Mouse (Mus musculus): ENCODE measurements around the gene Lemd2.
"Not testable (repeated sequence)": the region's sequence is repeated elsewhere in the genome, so short reads cannot be mapped to it uniquely, and the experiment has no call there.

Lemd2 gene

DNA sequence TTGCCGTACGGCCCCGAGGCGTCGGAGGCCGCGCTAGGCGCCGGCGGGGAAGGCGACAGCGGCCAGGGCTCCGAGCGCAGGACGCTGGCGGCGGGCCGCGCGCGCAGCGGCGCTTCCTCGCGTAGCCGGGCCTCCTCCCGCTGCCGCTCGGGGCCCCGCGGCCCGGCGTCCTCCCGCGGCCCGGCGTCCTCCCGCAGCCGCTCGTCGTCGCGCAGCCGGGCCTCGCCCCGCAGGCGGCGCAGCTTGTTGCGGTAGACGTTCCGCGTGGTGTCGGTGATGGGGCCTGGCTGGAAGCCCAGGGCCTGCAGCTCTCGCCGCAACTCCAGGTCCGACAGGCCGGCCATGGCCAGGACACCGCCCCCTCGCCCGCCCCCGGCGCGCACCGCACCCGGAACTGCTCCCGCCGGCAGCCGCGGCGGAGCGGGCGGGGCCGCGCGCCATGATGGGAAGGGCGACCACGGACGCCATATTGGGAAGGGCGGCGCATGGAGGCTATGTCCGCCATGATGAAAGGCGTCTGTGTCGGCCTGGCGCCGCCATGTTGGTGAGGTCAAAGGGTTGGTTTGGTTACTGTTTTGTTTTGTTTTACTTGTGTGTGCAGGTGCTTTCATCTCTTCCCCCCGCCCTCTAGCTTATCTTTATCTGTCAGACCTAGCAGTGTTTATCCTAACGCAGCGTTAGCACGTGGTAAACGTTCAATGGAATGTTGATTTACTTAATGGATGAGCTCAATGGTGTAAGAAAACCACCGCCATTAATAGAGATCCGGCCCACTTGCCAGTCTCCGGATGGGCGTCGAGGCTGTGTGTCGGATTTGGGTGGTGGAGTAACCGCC is at the start of gene Lemd2:
TSS of gene Lemd2 (minus strand) at position 395 of the 835 bp plus-strand sequence.
- peak; percentile 96 for DNase-seq

DNA sequence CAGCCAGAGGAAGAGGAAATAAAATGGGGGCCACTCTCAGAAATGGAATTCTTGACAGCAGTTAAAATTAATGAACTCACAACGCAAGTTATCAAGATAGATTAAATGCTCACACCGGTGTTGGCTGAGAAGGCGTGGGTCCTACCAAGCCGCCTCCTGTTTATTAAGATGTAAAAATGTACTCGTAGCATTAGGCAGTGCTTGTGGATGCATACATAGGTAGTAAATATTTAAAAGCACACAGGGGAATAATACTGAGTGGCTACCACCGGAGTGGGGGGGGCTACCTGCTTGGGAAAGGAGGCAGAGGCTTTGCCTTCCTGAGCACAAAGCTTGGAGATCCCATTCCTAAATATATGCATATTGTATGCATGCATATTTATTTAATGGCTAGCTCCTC is 46.9 kb upstream of the Lemd2 start:
- no peak for DNase-seq

DNA sequence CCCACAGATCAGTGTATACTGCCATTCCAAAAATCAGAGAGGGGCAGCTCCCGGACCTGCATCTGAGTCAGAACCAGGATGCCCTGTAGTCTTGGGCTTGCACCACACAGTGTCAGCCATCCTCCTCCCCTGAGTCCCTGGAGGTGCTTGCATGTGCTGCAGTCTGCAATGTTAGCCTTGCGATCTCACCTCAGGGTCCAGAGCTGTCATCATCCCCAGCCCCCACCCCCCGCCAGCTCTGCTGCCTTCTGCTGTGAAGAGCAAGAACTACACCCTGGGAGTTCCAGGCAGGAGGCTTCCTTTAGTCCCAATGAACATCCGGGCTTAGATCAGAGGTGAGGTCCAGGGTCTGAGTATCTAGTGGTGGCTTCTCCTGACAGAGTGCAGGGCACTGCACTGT is 46.2 kb upstream of the Lemd2 start:
- DNase-seq: no peak

DNA sequence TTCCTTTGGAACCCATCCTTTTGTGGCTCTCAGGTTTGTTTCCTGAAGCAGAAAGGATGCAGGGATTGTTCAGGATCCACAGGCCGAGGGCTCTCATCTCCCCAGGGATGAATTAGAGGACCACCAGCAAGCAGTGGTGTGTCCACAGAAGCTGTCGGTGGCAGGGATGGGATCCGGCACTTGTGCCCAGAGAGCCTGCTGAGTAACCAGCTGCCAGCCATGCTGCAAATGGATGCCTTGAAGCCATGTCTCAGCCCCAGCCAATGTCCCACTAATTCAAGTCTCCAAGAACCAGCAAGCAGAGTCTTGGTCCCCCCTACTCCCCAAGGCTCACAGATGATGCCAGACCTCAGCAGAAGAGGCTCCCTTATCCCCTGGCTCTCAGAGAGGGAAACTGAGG is 44.8 kb upstream of the Lemd2 start:
- no peak for DNase-seq

DNA sequence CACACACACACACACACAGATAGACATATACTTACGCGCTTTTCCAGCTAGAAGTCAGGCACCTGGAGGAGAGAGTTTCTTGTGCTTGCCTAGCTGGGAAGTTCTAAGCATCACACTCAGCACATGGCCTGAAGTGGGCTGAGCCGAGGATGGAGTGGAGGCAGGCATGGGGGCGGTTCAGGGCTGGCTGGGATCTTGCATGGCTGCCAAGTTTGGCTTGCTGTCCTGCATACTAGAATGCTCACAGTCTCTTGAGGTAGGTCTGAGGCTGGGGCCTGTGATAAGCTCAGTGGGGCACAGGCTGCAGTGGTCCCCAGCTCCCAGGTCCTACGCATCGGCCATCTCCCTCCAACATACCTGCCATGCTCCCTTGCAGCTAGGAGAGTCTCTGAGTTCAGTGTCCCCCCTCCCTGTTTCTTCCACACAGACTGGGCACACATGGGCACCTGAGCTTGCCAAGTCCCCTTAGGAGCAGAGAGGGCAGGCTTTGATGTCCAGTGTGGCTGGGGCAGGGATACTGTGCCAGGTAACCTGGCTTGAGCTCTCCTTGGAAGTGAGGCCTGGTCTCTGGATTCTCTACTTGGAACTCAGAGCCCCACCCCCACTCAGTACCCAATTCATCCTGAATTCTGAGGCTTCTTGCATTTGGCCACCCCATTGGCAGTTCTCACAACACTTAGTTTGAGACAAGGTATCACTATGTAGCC is 43.6 kb upstream of the Lemd2 start:
- peak; percentile 91 for DNase-seq

DNA sequence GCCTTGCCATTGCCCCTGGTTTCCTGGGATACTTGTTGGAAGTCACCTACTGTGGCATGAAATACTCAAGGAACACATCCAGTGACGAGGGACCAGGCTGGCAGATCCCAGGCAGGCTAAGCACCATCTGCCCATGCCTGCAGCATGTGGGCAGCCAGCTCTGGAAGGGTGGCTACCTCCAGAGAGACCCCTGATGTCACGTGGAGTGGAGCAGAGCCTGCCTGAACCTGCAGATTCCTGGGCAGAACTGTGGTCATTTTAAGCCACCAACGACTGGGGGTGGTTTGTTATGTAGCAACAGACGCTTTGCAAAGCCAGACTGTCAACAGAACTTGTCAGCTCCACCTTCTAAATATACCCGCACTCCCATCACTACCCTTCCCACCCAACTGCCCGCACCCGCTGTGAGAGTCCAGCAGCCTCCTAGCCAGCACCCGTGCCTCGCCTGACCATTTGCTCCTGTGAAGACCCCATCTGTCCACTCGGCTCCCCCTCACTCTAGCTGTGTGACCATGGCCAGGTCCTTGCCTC is 41.6 kb upstream of the Lemd2 start:
- DNase-seq: peak; percentile 71

DNA sequence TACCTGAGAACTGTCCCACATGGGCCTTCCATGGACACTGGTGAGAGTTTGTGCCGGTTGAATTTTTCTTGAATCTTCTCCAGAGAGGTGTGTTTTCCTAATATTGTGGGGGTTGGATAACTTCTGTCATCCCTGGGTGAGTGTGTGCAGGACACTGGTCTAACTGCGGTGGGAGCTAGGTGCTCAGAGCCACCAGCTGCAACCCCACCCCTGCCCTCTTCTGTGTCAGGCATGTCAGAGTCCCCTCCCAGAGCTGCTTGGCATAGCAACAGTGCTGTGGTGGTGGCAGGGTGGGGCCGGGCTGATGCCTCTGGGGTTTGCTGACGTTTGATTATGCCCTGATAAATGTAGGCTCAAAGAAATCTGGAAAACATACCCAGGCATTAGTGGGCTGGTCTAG is 40.6 kb upstream of the Lemd2 start:
- no peak for DNase-seq

DNA sequence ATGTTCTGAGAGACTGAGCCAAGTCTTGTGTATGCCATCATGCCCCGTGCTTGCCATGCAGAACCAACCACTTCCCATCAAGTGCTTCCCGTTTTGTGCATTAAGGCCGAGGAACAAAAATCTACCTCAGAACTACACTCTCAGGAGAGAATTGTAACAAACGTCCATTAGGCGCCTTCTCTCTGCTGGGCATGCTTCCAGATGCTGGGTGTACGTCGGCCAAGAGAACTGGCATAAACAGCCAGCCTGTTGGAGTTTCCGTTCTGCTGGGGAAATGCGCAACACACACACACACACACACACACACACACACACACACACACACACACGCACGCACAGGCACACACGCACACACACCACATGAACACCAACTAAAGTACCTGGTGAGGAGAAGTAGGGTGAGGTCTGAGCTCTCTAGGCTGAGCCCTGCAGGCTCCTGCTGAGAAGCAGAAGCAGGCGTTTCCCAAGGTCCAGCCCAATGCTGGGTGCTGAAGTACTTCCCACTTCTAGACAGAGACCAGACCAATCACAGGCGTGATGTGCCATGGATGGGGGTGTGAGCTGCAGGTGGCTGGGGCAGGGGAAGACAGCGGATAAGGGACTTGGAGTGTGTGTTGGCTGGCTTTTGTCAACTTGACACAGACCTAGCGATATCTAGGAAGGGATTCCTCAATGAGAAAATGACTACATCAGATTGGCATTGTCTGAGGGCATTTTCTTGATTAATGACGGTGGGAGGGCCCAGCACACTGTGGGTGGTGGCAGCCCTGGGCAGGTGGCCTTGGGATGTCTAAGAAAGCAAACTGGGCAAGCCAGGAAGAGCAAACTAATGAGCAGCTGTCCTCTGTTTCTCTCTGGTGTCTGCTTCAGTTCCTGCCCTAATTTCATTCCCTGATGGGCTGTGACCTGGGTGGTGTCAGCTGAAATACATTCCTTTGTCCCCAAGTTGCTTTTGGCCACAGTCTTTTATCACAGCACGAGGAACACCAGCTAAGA is 38.2 kb upstream of the Lemd2 start:
- DNase-seq: peak; percentile 87

DNA sequence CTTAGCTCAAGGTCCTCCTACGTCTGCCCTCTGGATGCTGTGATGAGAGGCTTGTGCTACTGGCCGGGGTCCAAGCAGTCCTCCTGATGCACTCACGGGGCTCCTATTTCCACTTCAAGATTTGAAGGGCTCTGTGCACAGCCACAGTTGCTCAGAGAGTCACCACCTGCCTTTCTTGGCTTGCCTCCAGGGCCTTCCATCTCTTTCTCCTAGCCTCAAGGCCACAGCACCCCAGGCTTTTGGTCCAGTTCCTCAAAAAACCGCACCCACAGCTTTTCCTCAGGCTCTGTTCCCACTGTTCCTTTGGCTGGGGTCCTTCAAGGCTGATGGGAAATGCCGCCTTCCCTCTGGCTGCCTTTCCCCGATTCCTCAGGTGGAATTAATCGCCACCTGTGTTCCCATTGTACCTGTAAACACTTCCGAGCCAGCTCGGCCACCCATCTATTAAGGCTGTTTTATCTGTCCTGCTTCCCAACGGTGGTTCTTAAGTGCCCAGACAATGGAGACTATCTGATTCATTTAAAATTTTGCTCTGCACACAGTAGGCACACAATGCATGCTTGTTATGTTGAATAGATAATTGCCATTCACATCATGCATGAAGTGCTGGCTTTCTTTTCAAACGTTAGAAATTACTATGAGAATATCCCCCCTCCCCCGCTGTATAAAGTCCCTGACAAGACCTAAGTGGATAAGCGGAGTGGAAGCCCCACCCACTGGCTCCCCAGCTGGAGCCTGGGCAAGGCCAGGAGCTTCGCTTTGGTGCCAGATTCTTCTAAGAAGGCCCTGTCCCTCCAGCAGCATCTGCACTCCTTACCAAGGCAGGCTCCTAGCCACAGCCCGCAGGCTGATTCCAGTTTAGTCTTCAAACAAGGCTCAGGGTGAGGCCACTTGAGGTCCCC is 36.5 kb upstream of the Lemd2 start:
- DNase-seq: peak; percentile 63

DNA sequence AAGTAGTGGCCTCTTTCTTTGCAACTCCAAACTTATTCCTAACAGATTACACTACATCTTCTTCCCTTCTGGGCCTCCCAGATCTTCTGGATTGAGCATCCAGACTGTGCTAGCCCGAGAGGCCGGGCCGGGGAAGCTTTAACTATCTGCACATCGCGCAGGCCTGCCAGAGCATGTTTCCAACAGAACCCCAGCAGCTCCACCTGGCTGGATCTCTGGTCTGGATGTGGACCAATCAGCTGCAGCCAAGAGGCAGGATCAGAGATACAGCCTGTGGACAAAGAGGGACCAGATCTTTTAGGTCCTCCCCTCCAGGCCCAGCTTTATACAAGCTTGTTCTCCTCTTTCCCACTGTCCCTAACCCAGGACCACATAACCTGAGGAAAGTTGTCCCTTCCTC is 35.7 kb upstream of the Lemd2 start:
- DNase-seq: no peak

DNA sequence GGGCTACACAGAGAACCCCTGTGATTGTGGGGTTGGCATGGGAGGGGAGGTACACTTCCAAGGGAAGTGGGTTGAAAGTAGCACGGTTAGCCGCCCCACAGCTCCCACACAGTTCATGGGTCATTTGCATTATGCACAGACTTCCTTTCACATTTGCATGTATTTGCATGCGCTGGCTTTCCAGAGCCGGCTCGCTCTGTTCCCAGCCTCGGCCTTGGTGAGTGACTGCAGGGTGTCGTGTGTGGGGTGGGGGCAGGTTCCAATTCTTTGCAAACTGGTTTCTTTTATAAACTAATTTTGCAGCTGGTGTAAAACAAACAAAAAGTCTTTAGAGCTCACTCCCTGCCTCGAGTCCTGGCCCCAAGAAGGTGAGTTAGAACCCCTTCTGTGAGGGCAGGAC is 34.4 kb upstream of the Lemd2 start:
- no peak for DNase-seq

DNA sequence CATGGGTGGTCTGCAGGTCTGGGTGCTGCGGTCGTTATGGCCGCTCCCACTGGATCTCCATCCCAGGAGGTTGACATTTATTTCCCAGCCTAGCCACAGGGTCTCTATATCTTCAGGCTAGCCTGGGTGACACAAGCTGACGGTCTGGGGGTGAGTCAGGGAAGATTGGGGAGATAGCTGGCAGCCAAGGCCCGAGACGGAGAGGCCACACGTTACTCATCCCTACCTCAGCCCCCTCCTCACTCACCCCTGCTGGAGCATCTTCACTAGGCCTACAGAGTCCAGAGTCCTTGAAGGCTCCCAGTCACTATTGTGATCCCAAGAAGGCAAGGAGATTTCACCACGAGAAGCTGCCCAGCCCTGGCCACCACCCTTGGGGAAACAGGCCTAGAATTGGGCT is 33.5 kb upstream of the Lemd2 start:
- DNase-seq: no peak

DNA sequence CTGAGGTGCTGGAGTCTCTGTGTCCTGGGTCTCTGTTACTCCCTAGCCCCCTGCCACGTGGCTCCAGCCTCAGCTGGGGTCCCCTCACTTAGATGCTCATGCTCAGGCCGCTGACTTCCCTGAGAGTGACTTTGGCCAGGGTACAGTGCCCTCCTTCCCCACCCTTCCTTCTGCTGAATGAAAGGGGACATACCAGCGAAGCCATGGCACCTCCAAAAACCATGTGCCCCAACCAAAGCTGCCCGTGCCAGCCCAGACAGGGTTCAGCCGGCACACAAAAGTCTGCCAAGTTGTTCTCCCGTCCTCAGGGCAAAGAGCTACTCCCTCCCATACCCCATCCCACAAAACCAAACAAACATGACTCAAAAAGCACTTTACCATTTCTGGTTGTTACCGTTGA is 29.0 kb upstream of the Lemd2 start:
- DNase-seq: no peak

DNA sequence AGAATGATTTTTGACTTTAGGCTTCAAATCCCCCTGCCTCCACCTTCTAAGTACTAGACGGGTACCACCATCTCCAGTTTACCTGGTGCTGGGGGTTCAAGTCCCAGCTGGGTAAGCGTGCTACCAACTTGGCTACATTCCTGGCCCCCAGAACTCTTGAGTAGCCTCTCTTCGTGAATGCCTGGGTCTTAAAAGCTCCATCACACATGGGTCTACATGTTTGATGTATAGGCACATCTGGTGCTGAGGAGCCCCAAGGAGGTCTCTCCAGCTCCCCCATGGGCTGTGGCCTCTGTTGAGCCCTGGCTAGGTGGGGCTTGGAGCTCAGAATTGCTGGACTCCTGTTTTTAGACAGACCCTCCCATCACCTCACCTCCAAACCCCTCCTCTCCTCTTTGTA is 27.9 kb upstream of the Lemd2 start:
- DNase-seq: no peak

DNA sequence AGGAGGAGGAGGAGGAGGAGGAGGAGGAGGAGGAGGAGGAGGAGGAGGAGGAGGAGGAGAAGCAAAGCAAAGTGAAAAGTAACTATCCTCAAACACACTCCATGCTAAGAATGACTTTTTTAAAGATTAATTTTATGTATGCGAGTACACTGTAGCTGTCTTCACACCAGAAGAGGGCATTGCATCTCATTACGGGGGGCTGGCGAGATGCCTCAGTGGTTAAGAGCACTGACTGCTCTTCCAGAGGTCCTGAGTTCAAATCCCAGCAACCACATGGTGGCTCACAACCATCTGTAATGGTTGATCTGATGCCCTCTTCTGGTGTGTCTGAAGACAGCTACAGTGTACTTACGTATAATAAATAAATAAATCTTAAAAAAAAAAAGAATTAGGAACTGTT is 27.3 kb upstream of the Lemd2 start:
- not testable (repeated sequence) for DNase-seq

DNA sequence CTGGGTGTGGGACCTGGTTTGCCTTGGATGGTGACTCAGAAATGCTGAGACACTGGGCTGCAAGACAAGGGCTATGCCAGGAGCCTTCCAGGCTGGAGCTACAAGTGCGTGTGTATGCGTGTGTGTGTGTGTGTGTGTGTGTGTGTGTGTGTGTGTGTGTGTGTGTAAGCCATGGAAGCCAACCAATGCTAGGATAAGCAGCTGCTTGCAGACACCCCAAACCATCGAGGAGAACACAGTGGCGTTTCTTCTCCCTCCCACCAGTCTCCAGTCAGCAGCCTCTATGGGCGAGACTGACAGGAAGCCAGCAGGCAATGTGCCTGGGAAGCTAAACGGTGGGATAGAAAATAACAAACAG is 26.9 kb upstream of the Lemd2 start:
- DNase-seq: peak; percentile 92

DNA sequence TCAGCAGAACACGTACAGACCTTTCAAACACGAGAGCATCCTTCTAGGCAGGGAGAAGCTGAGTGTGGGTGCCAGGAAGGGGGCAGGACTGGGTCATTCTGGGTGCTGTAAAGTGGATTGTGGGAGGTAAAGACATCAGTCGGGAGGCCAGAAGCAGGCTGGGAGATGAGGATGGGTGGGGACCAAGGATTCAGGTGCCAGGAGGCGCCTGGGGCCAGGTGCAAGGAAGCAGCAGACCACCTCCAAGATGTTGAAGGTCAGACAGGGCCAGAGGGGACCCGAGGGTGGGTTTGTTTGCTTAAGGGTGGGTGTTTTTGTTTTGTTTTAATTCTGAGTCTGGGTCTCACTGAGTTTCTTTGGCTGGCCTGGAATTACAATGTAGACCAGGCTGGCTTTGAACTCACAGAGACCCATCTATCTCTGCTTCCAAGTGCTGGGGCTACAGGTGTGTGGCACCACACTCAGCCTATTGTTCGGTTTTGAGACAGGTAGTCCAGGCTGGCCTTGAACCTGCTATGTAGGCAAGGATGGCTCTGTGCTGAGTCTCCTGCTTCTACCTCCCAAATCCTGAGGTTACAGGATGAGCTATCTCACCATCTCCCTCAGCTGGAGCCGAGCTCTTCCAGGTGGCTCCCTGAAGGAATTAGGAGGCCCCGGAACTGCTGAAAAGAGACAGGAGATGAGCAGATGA is 26.3 kb upstream of the Lemd2 start:
- no peak for DNase-seq

DNA sequence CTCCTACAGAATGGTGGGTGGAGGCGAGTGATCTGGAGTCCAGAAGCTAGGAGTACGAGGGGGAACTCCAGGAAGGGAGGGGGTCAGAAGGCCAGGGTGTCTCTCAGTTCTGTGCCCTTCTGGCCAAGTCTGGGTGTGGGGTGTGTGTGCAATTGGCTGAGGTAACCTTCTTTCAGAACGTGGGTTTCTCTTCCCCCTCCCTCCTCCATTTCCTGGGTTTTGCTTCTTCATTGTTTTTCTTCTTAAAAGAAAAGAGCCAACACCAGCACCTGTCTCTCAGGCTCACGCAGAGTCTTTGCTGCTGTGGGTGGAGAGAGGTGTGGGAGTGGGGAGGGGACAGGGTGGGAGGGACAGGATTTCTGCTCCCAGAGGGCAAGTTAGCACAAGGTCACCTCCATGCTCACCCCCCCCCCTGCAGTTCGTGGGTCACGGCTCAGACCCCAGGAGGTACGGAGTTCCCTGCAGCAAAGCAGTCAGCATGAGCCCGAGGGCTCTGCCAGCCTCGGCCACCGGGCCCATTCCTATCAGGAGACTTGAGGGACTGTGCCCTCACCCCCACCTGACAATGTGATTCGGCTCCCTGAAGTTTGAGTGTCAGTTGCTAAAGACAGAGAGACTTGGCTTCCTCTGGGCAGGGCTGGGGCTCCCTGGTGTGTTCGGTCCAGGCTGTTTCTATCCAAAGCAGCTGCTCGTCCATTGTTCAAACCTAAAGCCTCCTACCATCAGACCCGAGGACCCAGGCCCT is 25.6 kb upstream of the Lemd2 start:
- no peak for DNase-seq

DNA sequence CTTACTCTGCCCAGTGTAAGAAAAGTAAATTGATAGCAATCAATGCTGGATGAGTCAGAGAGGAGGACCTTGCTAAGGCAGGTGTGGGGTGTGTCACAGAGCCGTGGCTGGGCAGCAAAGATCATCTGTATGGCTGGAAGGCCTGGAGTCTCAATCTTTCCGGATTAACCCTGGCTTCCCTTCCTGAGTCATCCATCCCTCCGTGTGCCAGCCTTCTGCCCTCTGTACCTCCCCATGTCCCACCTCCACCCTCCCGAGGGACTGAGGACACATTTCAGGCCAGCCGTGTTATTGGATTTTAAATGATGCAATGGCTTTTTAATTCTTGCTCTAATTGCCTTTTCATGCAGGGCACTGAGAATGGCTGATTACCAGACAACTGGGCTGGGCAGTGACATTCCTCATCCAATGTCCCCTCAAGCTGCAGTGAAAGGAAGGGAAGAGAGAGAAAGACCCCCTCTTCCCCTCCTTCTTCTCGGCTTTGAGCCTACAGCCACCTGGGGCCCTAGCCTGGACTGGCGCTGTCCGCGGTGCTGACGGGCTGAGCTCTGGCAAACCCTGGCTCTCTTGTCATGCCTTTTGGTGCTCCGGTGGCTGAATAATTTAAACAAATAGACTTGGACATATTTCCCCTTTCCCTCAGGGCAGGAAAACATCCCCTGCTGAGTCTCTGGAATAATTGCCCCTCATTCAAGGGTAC is 24.1 kb upstream of the Lemd2 start:
- peak; percentile 45 for DNase-seq

DNA sequence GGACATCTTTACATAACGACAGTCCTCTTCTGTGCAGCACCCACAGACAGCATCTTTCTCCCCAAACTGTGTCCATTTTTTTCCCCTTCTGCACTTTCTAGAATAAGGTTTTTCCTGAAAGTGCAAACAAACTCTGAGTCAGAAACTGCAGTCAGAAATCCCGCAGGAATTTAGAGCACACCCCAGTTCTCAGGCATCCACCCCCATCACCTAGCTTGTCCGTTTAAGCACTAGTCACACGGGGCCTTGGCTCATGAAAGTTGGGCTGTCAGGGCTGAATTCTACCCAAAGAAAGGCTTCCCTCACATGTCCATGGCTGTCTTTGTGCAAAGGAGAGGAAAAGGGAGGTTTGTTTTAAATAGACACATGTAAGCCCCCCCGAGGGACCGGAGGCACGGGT is 23.0 kb upstream of the Lemd2 start:
- DNase-seq: peak; percentile 68
